Mouse (Mus musculus): Measurements from ENCODE around the gene Dlg2. TPM values are rescaled to one million over a fixed set of nuclear protein-coding genes. Genes with fewer than 3 reads are reported as not detected.

Gene Dlg2
- polyA plus RNA-seq, 1 experiment from 2014 or later = 10.0 TPM

DNA sequence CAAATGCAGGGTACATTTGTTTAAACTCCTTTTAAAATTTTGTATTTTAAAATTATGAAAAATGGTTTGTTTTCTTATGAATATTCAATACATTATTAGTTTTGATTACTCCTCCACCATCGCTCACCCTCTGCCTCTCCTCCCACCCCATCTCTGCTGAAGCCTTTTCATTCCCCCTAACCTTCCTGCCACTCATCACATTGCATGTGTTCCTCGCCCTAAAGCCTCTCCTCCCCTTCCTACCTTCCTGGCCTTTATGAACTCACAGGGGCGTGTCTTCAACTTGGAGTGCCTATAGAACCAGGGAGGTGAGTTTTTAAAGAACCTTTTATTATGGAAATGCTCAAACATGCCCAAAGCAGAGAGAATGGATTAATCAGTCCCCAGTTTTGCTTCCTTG is 921.4 kb downstream of the Dlg2 start:
- no peaks in the 10 kb centered on the region for H3K4me1 ChIP-seq (ENCODE audit: control insufficient read depth in 2 of 2, insufficient read depth in 2 of 2, low read length in 2 of 2)
- no peaks in the 10 kb centered on the region for H3K27me3 ChIP-seq (ENCODE audit: control insufficient read depth, insufficient read depth, low read length)
- no peaks in the 10 kb centered on the region for H3K36me3 ChIP-seq (ENCODE audit: control insufficient read depth, insufficient read depth, low read length)
- WGBS = 42% methylated on average over 3 of the region's 3 CpGs
- no peak overlapping the region for H3K9ac ChIP-seq (ENCODE audit: low read length)
- H3K4me3 ChIP-seq (ENCODE audit: control insufficient read depth in 1 of 2, insufficient read depth in 1 of 2, low read depth in 1 of 2, low read length in 2 of 2) = no peak overlapping the region
- no peak for ATAC-seq (ENCODE audit: insufficient number of reproducible peaks, insufficient read depth, low FRiP score, low read depth)
- H3K9me3 ChIP-seq (ENCODE audit: control insufficient read depth, low read length) = no peaks in the 10 kb centered on the region
- no peak overlapping the region for H3K4me2 ChIP-seq (ENCODE audit: low read length)
- H3K27ac ChIP-seq (replicated peaks in 1 of 2; ENCODE audit: control insufficient read depth in 1 of 2, insufficient read depth in 1 of 2, low read depth in 2 of 2, low read length in 2 of 2) = no peak overlapping the region

DNA sequence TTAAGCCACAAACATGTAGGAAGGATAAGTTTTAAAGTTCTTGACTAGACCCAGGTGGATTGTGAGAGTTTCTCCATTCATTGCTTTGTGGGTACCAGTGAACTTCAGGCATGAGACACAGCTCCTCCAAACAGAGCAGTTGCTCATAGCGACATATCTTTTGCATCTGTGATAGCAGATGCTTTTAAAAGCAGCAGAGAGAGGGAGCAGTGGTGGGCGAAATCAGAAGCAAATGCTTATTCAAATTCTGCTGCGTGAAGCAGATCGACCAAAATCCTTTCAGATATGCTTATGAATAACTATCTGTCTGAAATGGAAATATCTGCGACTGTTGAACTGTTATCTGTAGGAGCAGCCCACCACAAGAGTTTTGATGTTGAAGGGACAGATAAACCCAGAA is 935.6 kb downstream of the Dlg2 start:
- Histone ChIP-seq H3K4me2 (ENCODE audit: low read length) (no peak overlapping the region), H3K9ac (ENCODE audit: low read length) (no peak overlapping the region), H3K4me1 (ENCODE audit: control insufficient read depth in 2 of 2, insufficient read depth in 2 of 2, low read length in 2 of 2) (no peaks in the 10 kb centered on the region), H3K36me3 (ENCODE audit: control insufficient read depth, insufficient read depth, low read length) (no peaks in the 10 kb centered on the region), H3K4me3 (ENCODE audit: control insufficient read depth in 1 of 2, insufficient read depth in 1 of 2, low read depth in 1 of 2, low read length in 2 of 2) (no peak overlapping the region), H3K27ac (replicated peaks in 1 of 2; ENCODE audit: control insufficient read depth in 1 of 2, insufficient read depth in 1 of 2, low read depth in 2 of 2, low read length in 2 of 2) (no peak overlapping the region), H3K9me3 (ENCODE audit: control insufficient read depth, low read length) (no peaks in the 10 kb centered on the region), H3K27me3 (ENCODE audit: control insufficient read depth, insufficient read depth, low read length) (no peaks in the 10 kb centered on the region)
- no peak for ATAC-seq (ENCODE audit: insufficient number of reproducible peaks, insufficient read depth, low FRiP score, low read depth)
- 71% methylated on average over 5 of the region's 5 CpGs for WGBS

DNA sequence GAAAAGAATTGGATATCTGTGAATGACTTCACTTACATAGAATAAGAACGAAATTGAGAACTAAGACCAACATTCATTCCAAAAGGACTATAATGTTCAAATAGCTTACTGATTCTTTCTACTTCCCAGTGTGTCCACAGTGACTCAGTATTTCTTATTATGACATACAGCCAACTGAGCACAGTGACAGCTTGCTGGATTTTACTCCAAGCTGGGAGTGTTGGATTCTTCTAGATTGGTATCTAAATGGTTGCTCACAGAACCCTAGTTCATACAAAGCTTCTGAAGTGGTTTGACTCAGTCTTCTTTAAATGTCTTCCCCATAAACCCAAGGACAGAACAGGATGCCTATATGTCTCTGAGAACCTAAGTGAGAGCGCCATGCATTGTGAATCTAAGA is 937.7 kb downstream of the Dlg2 start:
- no peaks in the 10 kb centered on the region for H3K36me3 ChIP-seq (ENCODE audit: control insufficient read depth, insufficient read depth, low read length)
- H3K27me3 ChIP-seq (ENCODE audit: control insufficient read depth, insufficient read depth, low read length) = no peaks in the 10 kb centered on the region
- H3K4me3 ChIP-seq (ENCODE audit: control insufficient read depth in 1 of 2, insufficient read depth in 1 of 2, low read depth in 1 of 2, low read length in 2 of 2) = no peak overlapping the region
- no peak overlapping the region for H3K4me2 ChIP-seq (ENCODE audit: low read length)
- ATAC-seq (ENCODE audit: insufficient number of reproducible peaks, insufficient read depth, low FRiP score, low read depth) = no peak
- H3K9ac ChIP-seq (ENCODE audit: low read length) = no peak overlapping the region
- 66% methylated on average over 2 of the region's 2 CpGs for WGBS
- H3K27ac ChIP-seq (replicated peaks in 1 of 2; ENCODE audit: control insufficient read depth in 1 of 2, insufficient read depth in 1 of 2, low read depth in 2 of 2, low read length in 2 of 2) = no peak overlapping the region
- no peaks in the 10 kb centered on the region for H3K4me1 ChIP-seq (ENCODE audit: control insufficient read depth in 2 of 2, insufficient read depth in 2 of 2, low read length in 2 of 2)
- H3K9me3 ChIP-seq (ENCODE audit: control insufficient read depth, low read length) = no peaks in the 10 kb centered on the region

DNA sequence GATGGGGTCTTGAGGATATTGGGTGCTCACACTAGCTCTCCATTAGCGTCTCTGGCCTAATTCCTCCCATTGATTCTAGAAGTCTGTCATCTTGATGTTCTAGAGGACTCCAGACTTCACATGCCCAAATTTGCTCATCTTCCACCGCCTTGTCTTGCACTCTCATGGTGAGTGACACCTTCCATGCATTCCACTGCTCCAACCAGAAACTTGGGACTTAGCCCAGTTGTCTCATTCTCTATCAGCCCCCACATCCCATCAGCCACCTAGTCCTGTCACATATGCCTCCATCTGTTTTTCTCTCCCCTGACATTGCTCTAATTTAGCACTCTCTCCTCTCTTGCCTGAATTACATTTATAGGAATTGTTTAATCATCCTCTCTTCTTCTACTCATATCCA is 938.3 kb downstream of the Dlg2 start:
- ATAC-seq (ENCODE audit: insufficient number of reproducible peaks, insufficient read depth, low FRiP score, low read depth) = no peak
- H3K9ac ChIP-seq (ENCODE audit: low read length) = no peak overlapping the region
- H3K4me2 ChIP-seq (ENCODE audit: low read length) = no peak overlapping the region
- no peaks in the 10 kb centered on the region for H3K4me1 ChIP-seq (ENCODE audit: control insufficient read depth in 2 of 2, insufficient read depth in 2 of 2, low read length in 2 of 2)
- no peaks in the 10 kb centered on the region for H3K36me3 ChIP-seq (ENCODE audit: control insufficient read depth, insufficient read depth, low read length)
- no peak overlapping the region for H3K27ac ChIP-seq (replicated peaks in 1 of 2; ENCODE audit: control insufficient read depth in 1 of 2, insufficient read depth in 1 of 2, low read depth in 2 of 2, low read length in 2 of 2)
- H3K27me3 ChIP-seq (ENCODE audit: control insufficient read depth, insufficient read depth, low read length) = no peaks in the 10 kb centered on the region
- H3K9me3 ChIP-seq (ENCODE audit: control insufficient read depth, low read length) = no peaks in the 10 kb centered on the region
- WGBS = 69% methylated on average over 2 of the region's 2 CpGs
- no peak overlapping the region for H3K4me3 ChIP-seq (ENCODE audit: control insufficient read depth in 1 of 2, insufficient read depth in 1 of 2, low read depth in 1 of 2, low read length in 2 of 2)

DNA sequence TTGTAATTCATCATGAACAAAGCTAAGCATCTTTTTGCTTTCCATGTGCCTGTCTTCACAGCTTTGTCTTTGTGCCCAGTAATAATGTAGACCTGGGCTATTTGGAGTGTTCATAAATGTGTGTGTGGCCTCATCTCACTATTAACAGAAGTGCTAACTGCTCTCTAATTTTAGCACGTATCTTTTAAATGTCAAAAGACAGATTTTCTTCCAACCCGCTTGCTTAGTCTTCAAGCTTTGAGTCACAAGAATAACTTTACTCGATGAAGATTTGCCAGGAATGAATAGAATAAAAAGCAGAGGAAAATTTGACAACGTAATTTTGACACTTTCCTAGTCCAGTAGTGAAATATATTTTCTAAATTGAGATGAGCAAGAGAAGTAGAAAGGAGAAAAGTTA is 943.7 kb downstream of the Dlg2 start:
- 69% methylated on average over 4 of the region's 4 CpGs for WGBS

DNA sequence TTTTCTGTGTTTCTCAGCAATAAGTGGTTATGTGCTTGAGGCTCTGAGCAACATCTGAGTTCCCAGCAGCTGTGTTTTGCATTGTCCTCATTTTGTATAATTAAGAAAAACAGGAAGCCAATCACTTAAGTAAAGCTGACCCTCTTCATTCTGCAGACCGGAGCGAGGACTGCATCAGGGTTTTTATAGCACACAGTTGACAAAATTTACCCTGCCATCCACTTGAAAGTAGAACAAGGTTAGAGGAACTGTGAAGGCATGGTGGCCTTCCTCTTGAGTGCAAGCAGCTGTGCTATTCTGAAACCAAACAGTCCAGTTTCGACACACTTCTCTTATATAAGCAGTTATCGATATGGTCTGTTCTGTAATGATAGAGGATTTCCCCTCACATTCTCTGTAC is 947.3 kb downstream of the Dlg2 start:
- 81% methylated on average over 4 of the region's 4 CpGs for WGBS
- H3K4me3 ChIP-seq (ENCODE audit: control insufficient read depth in 1 of 2, insufficient read depth in 1 of 2, low read depth in 1 of 2, low read length in 2 of 2) = no peak overlapping the region
- ATAC-seq (ENCODE audit: insufficient number of reproducible peaks, insufficient read depth, low FRiP score, low read depth) = no peak

More for the DNA sequence above, 943.7 kb downstream of the Dlg2 start:
- Histone ChIP-seq H3K4me2 (ENCODE audit: low read length) (no peak overlapping the region), H3K9ac (ENCODE audit: low read length) (no peak overlapping the region), H3K4me1 (ENCODE audit: control insufficient read depth in 2 of 2, insufficient read depth in 2 of 2, low read length in 2 of 2) (no peaks in the 10 kb centered on the region), H3K27ac (replicated peaks in 1 of 2; ENCODE audit: control insufficient read depth in 1 of 2, insufficient read depth in 1 of 2, low read depth in 2 of 2, low read length in 2 of 2) (no peak overlapping the region), H3K4me3 (ENCODE audit: control insufficient read depth in 1 of 2, insufficient read depth in 1 of 2, low read depth in 1 of 2, low read length in 2 of 2) (no peak overlapping the region), H3K36me3 (ENCODE audit: control insufficient read depth, insufficient read depth, low read length) (no peaks in the 10 kb centered on the region), H3K9me3 (ENCODE audit: control insufficient read depth, low read length) (no peaks in the 10 kb centered on the region), H3K27me3 (ENCODE audit: control insufficient read depth, insufficient read depth, low read length) (no peaks in the 10 kb centered on the region)
- no peak for ATAC-seq (ENCODE audit: insufficient number of reproducible peaks, insufficient read depth, low FRiP score, low read depth)

DNA sequence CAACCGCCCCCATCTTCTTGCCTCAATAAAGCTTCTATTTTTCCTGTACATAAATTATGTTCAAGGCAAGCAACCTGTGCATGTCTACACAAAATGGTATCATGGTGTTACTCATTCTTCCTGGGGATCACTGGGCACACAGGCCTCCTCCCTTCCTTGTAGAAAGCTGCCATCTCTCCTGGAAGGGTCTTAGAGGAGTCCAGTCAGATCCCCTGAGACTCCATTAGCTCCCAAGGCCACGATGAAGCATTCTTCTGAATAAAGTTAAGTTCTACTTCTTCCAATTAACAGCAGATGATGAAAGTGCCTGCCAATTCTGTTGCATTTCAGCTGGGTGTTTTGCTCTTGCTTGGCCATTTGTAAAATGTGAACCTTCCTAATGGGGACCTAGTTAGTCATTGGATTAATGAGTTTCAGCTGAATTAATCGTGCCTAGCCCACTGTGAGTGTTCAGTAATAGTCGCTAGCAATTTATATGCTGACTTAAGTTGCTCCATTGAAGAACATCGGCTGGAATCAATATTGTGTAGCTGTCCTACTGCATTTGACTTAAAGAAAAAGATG is 953.3 kb downstream of the Dlg2 start:
- 75% methylated on average over 5 of the region's 5 CpGs for WGBS
- Histone ChIP-seq H3K4me3 (ENCODE audit: control insufficient read depth in 1 of 2, insufficient read depth in 1 of 2, low read depth in 1 of 2, low read length in 2 of 2) (no peak overlapping the region), H3K9me3 (ENCODE audit: control insufficient read depth, low read length) (no peaks in the 10 kb centered on the region), H3K4me1 (ENCODE audit: control insufficient read depth in 2 of 2, insufficient read depth in 2 of 2, low read length in 2 of 2) (no peaks in the 10 kb centered on the region), H3K27ac (replicated peaks in 1 of 2; ENCODE audit: control insufficient read depth in 1 of 2, insufficient read depth in 1 of 2, low read depth in 2 of 2, low read length in 2 of 2) (no peak overlapping the region), H3K4me2 (ENCODE audit: low read length) (no peak overlapping the region), H3K27me3 (ENCODE audit: control insufficient read depth, insufficient read depth, low read length) (no peaks in the 10 kb centered on the region), H3K36me3 (ENCODE audit: control insufficient read depth, insufficient read depth, low read length) (no peaks in the 10 kb centered on the region), H3K9ac (ENCODE audit: low read length) (no peak overlapping the region)
- ATAC-seq (ENCODE audit: insufficient number of reproducible peaks, insufficient read depth, low FRiP score, low read depth) = no peak

More for the DNA sequence above, 947.3 kb downstream of the Dlg2 start:
- Histone ChIP-seq H3K9ac (ENCODE audit: low read length) (no peak overlapping the region), H3K9me3 (ENCODE audit: control insufficient read depth, low read length) (no peaks in the 10 kb centered on the region), H3K27ac (replicated peaks in 1 of 2; ENCODE audit: control insufficient read depth in 1 of 2, insufficient read depth in 1 of 2, low read depth in 2 of 2, low read length in 2 of 2) (no peak overlapping the region), H3K27me3 (ENCODE audit: control insufficient read depth, insufficient read depth, low read length) (no peaks in the 10 kb centered on the region), H3K4me1 (ENCODE audit: control insufficient read depth in 2 of 2, insufficient read depth in 2 of 2, low read length in 2 of 2) (no peaks in the 10 kb centered on the region), H3K4me2 (ENCODE audit: low read length) (no peak overlapping the region), H3K36me3 (ENCODE audit: control insufficient read depth, insufficient read depth, low read length) (no peaks in the 10 kb centered on the region)

DNA sequence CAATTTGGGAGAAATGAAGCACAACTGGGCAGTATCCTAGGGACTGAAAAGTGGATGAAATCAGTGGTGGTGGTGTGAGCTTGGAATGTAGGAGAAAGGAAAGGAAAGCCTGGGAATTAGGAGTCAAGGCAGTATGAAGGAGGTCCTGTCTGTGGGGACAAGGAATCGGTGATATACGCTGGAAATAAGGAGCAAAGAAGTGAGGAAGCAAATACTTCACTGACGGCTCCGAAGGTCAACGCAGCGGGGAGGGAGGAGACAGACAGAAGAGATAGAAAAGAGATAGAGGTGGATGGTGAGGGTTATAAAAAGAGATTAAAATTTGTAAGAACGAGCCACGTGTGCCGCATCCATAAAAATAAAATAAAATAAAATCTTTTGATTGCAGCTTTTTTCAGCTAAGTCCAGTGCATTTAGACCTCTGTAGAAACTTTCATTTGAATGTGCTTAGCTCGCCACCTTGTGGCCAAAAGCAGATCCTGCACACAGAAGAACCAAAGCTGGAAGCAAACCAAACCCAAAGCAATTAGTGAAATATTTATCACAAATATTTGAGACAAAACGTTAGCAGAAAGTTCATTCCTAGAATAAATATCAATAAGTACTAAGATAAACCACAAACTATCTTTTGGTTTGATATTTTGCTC is 955.2 kb downstream of the Dlg2 start:
- no peaks in the 10 kb centered on the region for H3K36me3 ChIP-seq (ENCODE audit: control insufficient read depth, insufficient read depth, low read length)
- WGBS = 36% methylated on average over 11 of the region's 11 CpGs
- ATAC-seq (ENCODE audit: insufficient number of reproducible peaks, insufficient read depth, low FRiP score, low read depth) = no peak
- no peak overlapping the region for H3K4me2 ChIP-seq (ENCODE audit: low read length)
- no peaks in the 10 kb centered on the region for H3K4me1 ChIP-seq (ENCODE audit: control insufficient read depth in 2 of 2, insufficient read depth in 2 of 2, low read length in 2 of 2)
- no peaks in the 10 kb centered on the region; the same call in 1 of the 2 replicates for H3K27me3 ChIP-seq (ENCODE audit: control insufficient read depth, insufficient read depth, low read length)
- H3K4me3 ChIP-seq (ENCODE audit: control insufficient read depth in 1 of 2, insufficient read depth in 1 of 2, low read depth in 1 of 2, low read length in 2 of 2) = no peak overlapping the region
- H3K9me3 ChIP-seq (ENCODE audit: control insufficient read depth, low read length) = no peaks in the 10 kb centered on the region
- H3K9ac ChIP-seq (ENCODE audit: low read length) = no peak overlapping the region
- H3K27ac ChIP-seq (replicated peaks in 1 of 2; ENCODE audit: control insufficient read depth in 1 of 2, insufficient read depth in 1 of 2, low read depth in 2 of 2, low read length in 2 of 2) = no peak overlapping the region
